Mouse (Mus musculus) stomach, postnatal 0 days (tissue): ENCODE measurements around the gene Spib. TPM values are rescaled to one million over a fixed set of nuclear protein-coding genes. Genes with fewer than 3 reads are reported as not detected.
A peak's percentile ranks its signal among the peaks of the same experiment; 100 is the strongest.

ENCODE experiments used
- ATAC-seq: fragments of 200-750 bp; cut with Nextera tagmentation; 2 replicates; pipeline ENCODE4 v1.8.0; 2017; ENCODE audit not compliant: low FRiP score, low TSS enrichment
- DNase-seq: peaks from one replicate; pipeline ENCODE4 v3.0.0-alpha.2; 2016; ENCODE audit warnings: low spot score
- H3K27ac ChIP-seq: fragments of 300-500 bp; sonication (generic); replicated peaks from 2 replicates; pipeline ENCODE4 v1.5.1; 2014; ENCODE audit warnings: mild to moderate bottlenecking, control low read depth
- H3K27me3 ChIP-seq: fragments of 300-500 bp; sonication (generic); 2 replicates; pipeline ENCODE4 v1.6.1; 2014; ENCODE audit warnings: low read length; ENCODE audit not compliant: control insufficient read depth, insufficient read depth
- H3K36me3 ChIP-seq: fragments of 300-500 bp; sonication (generic); 2 replicates; pipeline ENCODE4 v1.6.1; 2014; ENCODE audit warnings: low read length, mixed read lengths; ENCODE audit not compliant: control insufficient read depth, insufficient read depth
- H3K4me1 ChIP-seq: fragments of 300-500 bp; sonication (generic); replicated peaks from 2 replicates; pipeline ENCODE4 v1.6.1; 2014; ENCODE audit warnings: antibody characterized with exemption; ENCODE audit not compliant: control insufficient read depth, insufficient read depth
- H3K4me2 ChIP-seq: fragments of 300-500 bp; sonication (generic); replicated peaks from 2 replicates; pipeline ENCODE4 v1.6.1; 2014; ENCODE audit warnings: low read depth, mild to moderate bottlenecking, control low read depth, moderate library complexity
- H3K4me3 ChIP-seq: fragments of 300-500 bp; sonication (generic); 2 replicates; pipeline ENCODE4 v1.5.1; 2014; ENCODE audit warnings: low read depth, low read length, control low read depth
- H3K9ac ChIP-seq: fragments of 300-500 bp; sonication (generic); 2 replicates; pipeline ENCODE4 v1.6.1; 2014; ENCODE audit warnings: mild to moderate bottlenecking, low read length, control low read depth, mixed read lengths
- H3K9me3 ChIP-seq: fragments of 300-500 bp; sonication (generic); 2 replicates; pipeline ENCODE4 v1.6.1; 2016; ENCODE audit warnings: low read length; ENCODE audit not compliant: control insufficient read depth
- CTCF ChIP-seq: IDR thresholded peaks from 2 replicates; pipeline ENCODE4 v1.5.1; 2016; ENCODE audit warnings: antibody characterized with exemption, low read depth, mild to moderate bottlenecking, moderate library complexity
- EP300 ChIP-seq: optimal IDR thresholded peaks from 2 replicates; pipeline ENCODE3; 2016; ENCODE audit warnings: antibody characterized with exemption
- WGBS: fragments of 180-500 bp; shearing (Covaris S2); extraction: QIAGEN DNeasy Blood & Tissue Kit; methylation state at CpG from one replicate; pipeline ENCODE4 v1.1.7; 2014; 5-methylcytosine and 5-hydroxymethylcytosine counted together
- polyA plus RNA-seq: library from polyadenylated mRNA; unstranded; fragments of >200 nt; fragmentation: Nextera tagmentation; extraction: Ambion mirVana; gene quantifications from 2 replicates; pipeline ENCODE4 v1.2.1, GENCODE M21; 2015

Spib gene
- polyA plus RNA-seq, 1 experiment from 2014 or later: 0.13 TPM

GRCm38 (mm10) chr7:44525126-44525832 is 6.6 kb downstream of the Spib start:
- Histone ChIP-seq H3K9ac (peak overlapping the region; percentile 47; the same call in 1 of the 2 replicates), H3K4me1 (peaks cover 3% of the 10 kb centered on the region; the same call in 1 of the 2 replicates), H3K36me3 (no peaks in the 10 kb centered on the region), H3K9me3 (no peaks in the 10 kb centered on the region), H3K4me3 (no peak overlapping the region; the same call in 1 of the 2 replicates), H3K27ac (no peak overlapping the region), H3K27me3 (no peaks in the 10 kb centered on the region), H3K4me2 (peak overlapping the region; percentile 42)
- TF ChIP-seq EP300 (no peak), CTCF (no peak)
- WGBS: 14% methylated on average over 22 of the region's 22 CpGs
- peak; percentile 77 for DNase-seq
- peak; percentile 28; the same call in 1 of the 2 replicates for ATAC-seq

GRCm38 (mm10) chr7:44524502-44524901 is 7.4 kb downstream of the Spib start, which contains the start of gene Mybpc2:
Gene Mybpc2, minus strand, starts transcription at chr7:44524656.
- no peak for DNase-seq
- H3K4me2 ChIP-seq: peak within 1 kb of the TSS; percentile 42
- peaks cover 3% of the 10 kb centered on the region; the same call in 1 of the 2 replicates for H3K4me1 ChIP-seq
- no peaks in the 10 kb centered on the region for H3K36me3 ChIP-seq
- 25% methylated on average over 12 of the region's 12 CpGs for WGBS
- ATAC-seq: no peak
- H3K27me3 ChIP-seq: no peaks in the 10 kb centered on the region
- TF ChIP-seq CTCF (no peak), EP300 (no peak)
- no peaks in the 10 kb centered on the region for H3K9me3 ChIP-seq
- H3K9ac ChIP-seq: peak within 1 kb of the TSS; percentile 47; the same call in 1 of the 2 replicates
- no peak within 1 kb of the TSS; the same call in 1 of the 2 replicates for H3K4me3 ChIP-seq
- no peak within 1 kb of the TSS for H3K27ac ChIP-seq

DNA sequence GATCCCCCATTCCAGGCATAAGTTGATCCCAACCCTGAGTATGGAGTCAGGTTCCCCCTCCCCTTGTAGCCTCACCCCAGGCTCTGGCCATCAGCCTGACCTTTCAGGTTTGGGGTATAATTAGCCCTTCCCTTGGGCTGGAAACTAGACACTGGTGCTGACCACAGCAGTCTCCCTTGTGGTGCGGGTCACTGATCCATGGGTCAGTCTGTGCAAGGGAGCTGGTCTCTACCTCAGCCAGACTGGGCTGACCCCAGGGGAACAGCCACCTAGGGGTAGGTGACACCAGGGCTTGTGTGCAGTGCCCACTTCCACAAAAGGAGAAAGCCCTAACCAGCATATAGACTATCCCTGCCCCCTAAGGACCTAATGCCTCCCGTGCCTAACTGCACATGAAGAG is 8.8 kb downstream of the Spib start:
- Histone ChIP-seq H3K4me1 (peaks cover 3% of the 10 kb centered on the region; the same call in 1 of the 2 replicates), H3K4me2 (no peak overlapping the region), H3K36me3 (no peaks in the 10 kb centered on the region), H3K27ac (no peak overlapping the region), H3K4me3 (no peak overlapping the region), H3K9ac (no peak overlapping the region), H3K27me3 (no peaks in the 10 kb centered on the region), H3K9me3 (no peaks in the 10 kb centered on the region)
- no peak for ATAC-seq
- TF ChIP-seq CTCF: no peak
- no peak for TF ChIP-seq EP300
- no peak for DNase-seq
- WGBS: 74% methylated on average over 2 of the region's 2 CpGs

DNA sequence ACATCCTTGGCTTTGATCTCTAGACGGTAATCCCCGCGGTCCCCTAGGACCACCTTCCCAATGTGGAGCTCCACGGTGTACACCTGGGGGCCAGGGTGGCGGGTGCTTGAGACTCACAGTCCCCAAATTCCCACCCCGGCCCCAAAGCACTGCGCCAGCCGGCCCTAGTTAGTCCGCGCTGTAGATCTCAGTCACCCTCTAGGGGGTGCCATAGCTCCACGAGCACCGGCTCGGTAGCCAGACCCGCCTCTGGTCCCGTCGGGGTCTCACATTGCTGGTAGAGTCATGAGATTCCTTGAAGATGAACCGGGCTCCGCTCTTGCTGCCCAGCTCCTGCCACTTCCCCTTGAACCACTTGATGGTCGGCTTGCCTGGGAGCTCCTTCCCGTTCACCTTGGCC is 10.2 kb downstream of the Spib start:
- H3K36me3 ChIP-seq: no peaks in the 10 kb centered on the region
- ATAC-seq (peak; percentile 38; the same call in 1 of the 2 replicates), DNase-seq (peak; percentile 60)
- H3K9ac ChIP-seq: peak overlapping the region; percentile 18; the same call in 1 of the 2 replicates
- H3K4me3 ChIP-seq: no peak overlapping the region
- WGBS: 4% methylated on average over 14 of the region's 20 CpGs
- H3K27me3 ChIP-seq: no peaks in the 10 kb centered on the region
- peaks cover 3% of the 10 kb centered on the region; the same call in 1 of the 2 replicates for H3K4me1 ChIP-seq
- no peak overlapping the region; the same call in 1 of the 2 replicates for H3K4me2 ChIP-seq
- H3K9me3 ChIP-seq: no peaks in the 10 kb centered on the region
- TF ChIP-seq CTCF: peak; percentile 83
- no peak for TF ChIP-seq EP300
- H3K27ac ChIP-seq: no peak overlapping the region

DNA sequence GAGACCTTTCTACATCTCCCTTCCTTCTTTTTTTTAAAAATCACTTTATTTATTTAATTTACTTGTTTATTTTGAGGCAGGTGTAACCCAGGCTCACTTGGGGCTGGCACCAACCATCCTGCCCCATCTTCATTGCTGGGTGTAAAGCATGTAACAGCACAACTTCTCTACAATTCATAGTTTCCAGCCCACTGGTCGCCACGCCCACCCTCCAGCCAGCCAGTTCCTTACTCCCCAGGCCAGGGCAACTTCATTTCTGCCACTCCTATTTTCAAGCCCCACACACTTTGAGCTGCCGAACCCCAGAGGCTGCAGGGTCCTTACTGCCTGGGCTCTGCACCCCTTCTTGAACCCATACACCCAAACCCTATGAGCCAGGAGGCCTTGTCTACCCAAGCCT is 10.9 kb downstream of the Spib start:
- no peaks in the 10 kb centered on the region for H3K27me3 ChIP-seq
- H3K9me3 ChIP-seq: no peaks in the 10 kb centered on the region
- no peak overlapping the region for H3K9ac ChIP-seq
- TF ChIP-seq CTCF (no peak), EP300 (no peak)
- no peaks in the 10 kb centered on the region for H3K36me3 ChIP-seq
- H3K27ac ChIP-seq: no peak overlapping the region
- H3K4me1 ChIP-seq: peaks cover 3% of the 10 kb centered on the region; the same call in 1 of the 2 replicates
- ATAC-seq: no peak
- 55% methylated on average over 3 of the region's 3 CpGs for WGBS
- no peak overlapping the region for H3K4me2 ChIP-seq
- H3K4me3 ChIP-seq: no peak overlapping the region
- no peak for DNase-seq

GRCm38 (mm10) chr7:44519240-44519913 is 12.5 kb downstream of the Spib start:
- H3K9me3 ChIP-seq: no peaks in the 10 kb centered on the region
- H3K4me3 ChIP-seq: no peak overlapping the region
- DNase-seq: no peak
- ATAC-seq: no peak
- no peak overlapping the region for H3K4me2 ChIP-seq
- no peak overlapping the region for H3K9ac ChIP-seq
- H3K27me3 ChIP-seq: no peaks in the 10 kb centered on the region
- no peak overlapping the region for H3K27ac ChIP-seq
- WGBS: 61% methylated on average over 9 of the region's 9 CpGs
- no peaks in the 10 kb centered on the region for H3K36me3 ChIP-seq
- no peaks in the 10 kb centered on the region for H3K4me1 ChIP-seq
- no peak for TF ChIP-seq EP300
- TF ChIP-seq CTCF: peak; percentile 33
